Mouse (Mus musculus): ENCODE results near the gene Rims3.

The Rims3 gene

DNA sequence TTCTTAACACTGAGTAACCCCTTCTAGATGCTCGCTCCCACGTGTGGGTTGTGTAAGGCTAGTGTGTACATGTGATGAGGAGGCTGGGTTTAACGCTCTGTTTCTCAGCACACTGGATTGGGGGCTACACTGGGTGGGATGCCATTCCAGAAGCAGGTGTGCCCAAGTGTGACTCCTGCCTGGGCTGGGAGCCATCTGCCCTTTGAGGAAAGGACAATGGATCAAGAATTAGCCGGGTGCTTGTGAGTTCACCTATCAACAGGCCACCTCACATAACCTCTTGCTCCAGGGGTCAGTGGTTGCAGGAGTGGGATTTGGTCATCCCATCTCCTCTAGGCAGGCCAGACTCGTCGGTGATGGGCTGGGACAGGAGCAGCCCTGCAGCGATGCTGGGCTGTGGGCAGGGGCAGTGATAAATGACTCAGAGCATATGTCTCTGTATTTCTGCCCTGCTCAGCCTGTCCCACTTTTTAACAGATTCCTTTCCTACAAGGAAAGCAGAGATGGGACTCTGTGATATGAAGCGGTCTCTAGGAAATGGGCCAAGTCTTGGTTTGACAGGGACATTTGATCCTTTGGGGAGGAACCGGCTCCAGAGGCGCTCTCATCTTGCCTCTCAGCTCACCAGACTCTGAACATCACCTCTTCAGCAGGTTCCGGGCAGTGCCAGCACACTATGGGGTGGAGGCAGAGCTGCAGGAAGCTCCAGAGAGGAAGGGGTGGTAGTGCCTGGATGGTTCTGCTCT lies 39.2 kb downstream of the Rims3 start:
- DNase-seq (ENCODE audit: inconsistent ontology term), result peak; percentile 14

DNA sequence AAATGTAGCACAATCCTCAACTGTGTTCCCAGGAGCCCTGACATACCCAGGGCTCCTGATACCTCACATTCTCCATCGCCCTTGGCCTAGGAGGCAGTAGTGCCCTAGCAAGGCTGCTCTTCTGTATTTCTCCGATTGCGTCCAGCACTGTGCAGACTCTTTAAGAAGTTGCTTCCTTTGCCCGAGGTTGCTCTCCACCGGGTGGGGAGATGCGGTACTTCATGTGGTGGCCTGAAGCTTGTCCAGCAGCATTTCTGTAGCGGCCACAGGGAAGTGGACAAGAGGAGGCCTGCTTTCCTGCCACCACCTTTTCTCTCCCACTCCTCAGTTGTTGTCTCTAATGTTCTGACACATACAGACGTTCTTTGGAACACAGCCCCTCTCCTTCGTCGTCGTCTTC lies 40.0 kb downstream of the Rims3 start:
- DNase-seq (ENCODE audit: inconsistent ontology term), result no peak

DNA sequence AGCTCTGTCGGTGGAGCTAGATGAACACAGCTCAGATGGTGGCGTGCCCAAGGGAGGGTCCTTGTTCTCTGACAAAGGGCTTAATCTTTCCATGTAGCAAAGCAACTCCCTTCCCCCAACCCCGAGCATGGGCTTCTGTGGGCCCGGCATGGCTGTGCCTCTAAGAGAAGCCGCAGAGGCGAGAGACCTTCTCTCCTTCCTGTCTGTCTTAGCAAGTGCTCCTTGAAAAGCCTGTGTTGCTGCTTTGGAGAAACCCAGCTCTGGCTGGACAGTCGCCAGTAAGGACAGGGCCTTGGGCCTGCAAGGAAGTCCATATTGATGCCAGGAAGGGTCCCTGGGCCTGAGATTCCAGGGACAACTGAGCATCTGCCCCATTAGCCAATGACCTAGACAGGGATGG lies 40.6 kb downstream of the Rims3 start:
- no peak for DNase-seq (ENCODE audit: inconsistent ontology term)

DNA sequence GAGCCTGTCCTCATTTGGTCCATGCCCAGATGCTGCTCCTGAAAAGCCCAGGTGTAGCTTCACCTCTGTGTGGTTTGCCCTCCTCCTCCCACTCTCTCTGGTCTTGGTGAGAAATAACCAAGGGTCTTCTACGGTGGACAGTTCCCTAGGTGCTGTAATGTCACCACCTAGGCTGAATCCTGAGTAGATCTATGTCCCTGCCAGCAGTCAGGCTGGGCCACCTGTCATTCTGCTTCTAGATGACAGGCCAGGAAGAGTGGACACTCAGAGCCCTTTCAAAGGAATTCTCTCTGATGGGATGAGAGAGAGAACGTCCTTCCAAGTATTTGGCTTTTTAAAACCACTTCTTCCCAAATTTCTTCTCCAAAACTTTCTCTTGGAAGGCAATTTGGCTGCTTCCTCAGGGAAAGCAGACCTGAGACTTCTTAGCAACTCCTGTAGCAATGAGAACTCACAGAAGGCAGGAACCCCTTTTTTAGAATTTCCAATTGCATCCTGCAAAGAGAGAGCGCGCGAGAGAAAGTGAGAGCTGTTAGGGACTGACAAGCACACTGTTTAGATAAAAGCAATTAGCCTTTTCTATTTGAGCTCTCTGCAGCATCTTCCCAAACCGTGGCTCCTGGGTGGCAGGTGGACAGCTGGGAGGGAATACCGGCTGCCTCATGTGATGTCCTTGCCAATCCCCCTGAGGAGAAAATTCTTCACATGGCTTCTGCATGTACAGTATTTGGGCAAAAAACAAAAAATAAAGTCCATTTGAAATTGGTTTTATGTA lies 41.4 kb downstream of the Rims3 start:
- DNase-seq (ENCODE audit: inconsistent ontology term), result no peak

DNA sequence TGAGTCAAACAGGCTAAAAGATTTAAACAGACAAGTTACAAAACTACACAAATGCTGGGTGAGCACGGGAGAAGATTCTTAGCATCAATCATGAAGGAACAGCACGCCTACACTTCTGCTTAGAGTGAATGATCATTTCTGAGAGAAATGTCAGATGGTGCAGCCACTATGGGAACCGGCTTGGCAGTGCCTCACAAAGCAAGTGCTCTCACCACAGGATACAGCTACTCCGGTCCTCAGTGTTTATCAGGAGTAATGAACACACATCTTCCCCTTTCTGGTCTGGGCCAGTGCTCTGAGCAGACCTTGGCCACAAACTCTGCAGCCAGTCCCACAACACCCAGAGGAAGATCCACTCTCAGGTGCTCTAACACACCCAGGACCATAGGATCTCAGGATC lies 49.9 kb downstream of the Rims3 start:
- no peak for DNase-seq (ENCODE audit: inconsistent ontology term)

DNA sequence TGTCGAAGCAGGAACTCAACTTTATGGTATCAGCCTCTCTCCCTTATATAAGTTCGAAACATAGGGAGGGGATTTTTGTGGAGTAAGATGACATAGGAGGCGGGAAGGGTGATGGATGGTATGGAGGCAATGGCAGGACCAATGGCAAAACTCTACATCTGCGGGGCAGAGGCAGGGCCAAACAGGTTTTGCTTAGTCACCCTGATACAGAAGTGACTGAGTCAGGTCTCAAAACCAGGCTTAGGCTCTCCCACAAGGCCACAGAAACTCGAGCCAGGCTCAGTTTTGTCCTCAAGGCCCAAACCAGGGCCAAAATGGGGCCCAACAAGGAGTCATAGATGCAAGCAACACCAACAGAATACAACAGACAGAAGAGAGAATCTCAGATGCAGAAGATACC lies 51.0 kb downstream of the Rims3 start:
- no peak for DNase-seq (ENCODE audit: inconsistent ontology term)

DNA sequence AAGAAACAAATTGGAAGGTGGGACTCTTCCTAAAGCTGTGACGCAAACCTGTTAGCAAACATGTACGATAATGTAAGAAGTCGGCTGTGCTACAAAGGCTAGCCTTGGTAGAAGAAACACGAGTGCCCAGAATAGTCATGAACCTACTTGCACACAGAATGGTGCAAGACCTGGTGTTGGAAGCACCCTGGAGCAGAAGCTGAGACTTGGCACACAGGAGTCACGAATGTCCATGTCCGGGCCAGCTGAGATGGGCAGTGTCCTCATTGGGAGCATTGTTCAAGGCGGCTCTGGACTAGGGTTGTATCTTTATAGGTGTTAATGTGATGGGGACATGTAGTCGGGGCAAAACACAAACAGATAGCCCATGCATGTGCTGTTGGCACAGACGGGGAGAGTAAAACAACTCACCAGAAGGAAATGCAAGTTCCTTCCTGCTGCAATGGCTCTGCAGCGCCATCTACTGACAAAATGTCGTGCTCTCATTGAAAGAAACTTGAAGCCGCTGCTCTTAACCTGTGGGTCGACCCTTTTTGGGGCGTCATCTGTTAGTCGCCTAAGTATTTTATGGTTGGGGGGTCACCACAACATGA lies 55.0 kb downstream of the Rims3 start:
- DNase-seq (ENCODE audit: inconsistent ontology term), result peak; percentile 52

DNA sequence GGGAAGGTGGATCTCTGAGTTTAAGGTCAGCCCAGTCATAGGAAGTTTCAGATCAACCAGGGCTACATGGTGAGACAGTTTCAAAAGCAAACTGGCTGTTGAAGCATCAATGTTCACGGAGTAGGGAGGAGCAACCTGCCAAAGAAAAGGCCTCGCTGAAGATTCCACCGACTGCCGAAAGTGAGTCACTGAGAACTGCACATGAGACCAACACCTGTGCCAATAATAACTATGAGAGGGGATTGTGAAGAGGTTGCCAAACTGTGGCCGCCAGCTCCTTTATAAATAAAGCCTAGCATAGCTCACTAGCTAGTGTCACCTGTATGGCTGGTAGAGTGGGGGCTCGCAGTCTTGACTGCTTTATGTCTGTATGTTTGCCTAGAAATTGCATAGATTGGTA lies 56.5 kb downstream of the Rims3 start:
- no peak for DNase-seq (ENCODE audit: inconsistent ontology term)

DNA sequence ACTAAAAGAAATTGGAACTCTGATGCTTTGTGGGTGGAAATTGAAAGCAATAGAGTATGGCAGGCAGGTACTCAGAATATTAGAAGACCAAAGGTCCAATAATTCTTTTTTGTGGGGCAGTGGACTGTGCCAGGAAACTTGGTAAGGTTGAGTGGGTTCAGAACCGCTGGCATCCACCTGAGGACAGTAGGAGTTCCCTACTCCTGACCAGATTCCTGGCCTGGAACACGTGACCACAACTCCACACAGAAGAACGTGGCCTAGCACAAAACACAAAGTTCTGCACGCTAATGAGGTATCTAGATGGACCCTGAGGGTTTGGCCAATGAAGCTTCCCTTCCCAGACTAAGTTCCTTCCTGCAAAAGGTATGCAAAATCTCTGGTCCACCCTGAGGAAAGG lies 58.2 kb downstream of the Rims3 start:
- DNase-seq (ENCODE audit: inconsistent ontology term), result no peak

DNA sequence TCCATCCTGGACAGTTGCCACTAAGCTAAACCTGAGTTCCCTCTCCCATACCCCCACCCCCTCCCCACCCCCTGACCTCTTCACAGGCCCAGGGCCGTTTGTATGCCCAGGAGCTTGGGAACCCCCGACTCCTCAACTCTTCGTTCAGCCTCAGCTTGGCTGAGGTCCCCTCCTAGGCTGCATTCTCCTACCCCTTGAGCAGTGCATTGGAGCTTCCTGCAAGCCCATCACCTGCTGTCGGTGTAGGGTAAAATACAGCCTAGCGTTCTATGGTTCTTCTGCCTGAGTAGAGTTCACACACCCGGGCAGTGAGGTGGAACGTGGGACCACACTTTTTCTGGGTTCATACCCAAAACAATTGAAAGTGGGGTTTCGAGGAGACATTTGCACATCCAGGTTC lies 58.8 kb downstream of the Rims3 start:
- DNase-seq (ENCODE audit: inconsistent ontology term), result no peak

DNA sequence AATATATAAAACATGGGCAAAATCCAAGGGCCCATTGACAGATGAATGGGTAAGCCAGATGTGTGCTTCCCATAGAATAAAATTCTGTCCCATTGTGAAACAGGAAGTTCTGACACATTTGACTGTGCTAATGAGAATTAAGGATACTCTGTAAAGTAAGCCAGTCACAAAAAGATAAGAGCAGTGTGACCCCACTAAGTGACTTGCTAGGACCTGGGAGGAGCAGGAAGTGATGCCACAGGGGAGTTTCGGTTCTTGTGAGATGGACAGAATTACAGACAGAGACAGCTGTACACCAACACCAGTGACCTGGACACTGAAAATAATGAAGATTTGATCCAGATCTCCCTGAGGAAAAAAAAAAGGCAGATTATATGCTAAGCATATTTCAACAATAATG lies 59.2 kb downstream of the Rims3 start:
- no peak for DNase-seq (ENCODE audit: inconsistent ontology term)

DNA sequence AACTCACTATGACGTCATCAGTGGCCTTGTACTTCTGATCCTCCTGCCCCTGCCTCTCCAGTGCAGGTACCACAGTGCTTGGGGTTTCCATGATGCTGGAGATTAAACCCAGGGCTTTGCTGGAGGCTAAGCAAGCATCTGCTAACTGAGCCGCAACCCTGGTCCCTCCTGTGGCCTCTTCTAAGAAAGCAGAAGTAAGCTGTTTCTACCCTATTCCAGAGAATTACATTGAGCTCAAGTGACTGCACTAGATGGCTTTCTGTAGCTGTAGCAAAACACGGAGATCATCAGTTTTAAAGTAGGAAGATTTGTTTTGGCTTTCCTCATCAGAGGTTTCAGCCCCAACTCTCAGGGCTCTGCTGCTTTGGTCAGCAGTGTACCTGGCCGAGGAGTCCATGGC lies 59.9 kb downstream of the Rims3 start:
- no peak for DNase-seq (ENCODE audit: inconsistent ontology term)

DNA sequence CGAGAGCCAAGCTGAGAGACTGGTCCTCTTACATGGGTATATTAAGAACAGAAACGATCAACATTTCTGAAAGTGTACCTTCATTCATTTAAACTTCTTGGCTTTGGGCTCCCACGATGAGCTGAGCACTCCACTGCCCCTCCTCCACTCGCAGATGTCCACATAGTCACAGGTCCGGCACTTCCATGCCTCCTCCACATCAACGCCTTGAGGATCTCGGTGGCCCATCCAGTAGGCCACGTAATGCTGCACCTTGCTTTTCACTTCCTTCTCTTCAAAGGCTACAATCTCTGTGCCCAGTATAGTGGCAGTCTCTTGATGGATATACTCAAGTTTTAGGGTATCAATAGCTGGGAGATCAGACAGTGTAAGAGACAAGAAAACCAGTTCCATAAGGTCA lies 66.8 kb downstream of the Rims3 start:
- DNase-seq (ENCODE audit: inconsistent ontology term), result no peak

DNA sequence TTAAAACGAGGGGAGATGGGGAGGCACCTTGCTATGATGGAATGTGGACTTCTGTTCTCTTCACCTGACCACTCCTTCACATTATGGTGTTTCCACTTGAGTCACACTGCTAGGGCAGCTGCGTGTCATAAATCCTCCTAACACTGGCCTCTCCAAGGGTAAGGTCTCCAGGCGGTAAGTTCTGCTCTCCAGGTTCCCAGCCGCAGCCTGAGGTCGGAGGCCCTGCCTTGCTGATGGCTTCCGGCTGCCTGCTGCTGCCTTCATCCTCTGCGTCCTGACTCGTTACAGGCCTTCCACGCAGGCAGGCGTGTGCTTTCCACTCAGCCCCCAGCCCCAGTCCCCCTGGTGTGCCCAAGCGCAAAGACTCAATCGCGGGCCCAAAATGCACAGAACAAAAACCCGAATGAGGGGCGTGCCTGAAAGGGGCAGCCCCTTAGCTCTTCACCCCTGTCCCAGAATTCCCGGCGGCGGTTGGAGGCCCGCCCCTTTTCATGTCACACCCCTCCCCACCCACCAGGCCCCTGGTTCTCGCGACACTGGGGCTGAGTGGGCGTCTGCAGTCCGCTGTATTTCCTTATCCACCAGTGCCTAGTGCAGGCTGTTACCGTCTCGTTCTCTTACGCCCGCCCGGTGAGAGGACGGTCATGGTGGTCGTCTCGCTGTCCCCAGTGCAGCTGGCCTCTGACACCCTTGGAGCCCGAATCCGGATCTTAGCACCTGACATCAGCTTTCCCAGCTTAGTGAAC lies 70.1 kb downstream of the Rims3 start, which contains the start of gene Exo5:
Exo5 (minus strand) TSS at position 464 of the 746 bp plus-strand sequence.
- DNase-seq (ENCODE audit: inconsistent ontology term), result peak; percentile 98

DNA sequence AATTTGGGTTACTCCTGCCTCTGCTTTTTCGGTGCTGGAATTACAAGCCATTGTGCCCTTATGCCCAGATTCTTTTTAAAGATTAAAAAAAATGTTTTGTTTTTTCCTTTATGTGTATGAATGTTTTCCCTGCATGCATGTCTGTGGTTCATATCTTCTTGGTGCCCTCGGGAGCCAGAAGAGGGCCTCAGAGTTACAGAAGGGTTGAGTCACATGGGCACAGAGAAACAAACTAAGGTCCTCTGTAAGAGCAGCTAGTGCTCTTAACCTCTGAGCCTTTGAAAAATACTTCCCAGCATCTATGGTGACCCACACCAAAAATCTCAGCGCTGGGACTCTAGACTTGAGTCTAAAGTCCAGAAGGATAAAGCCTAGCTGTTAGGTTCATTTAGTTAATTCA lies 70.8 kb downstream of the Rims3 start:
- DNase-seq (ENCODE audit: inconsistent ontology term), result peak; percentile 59

DNA sequence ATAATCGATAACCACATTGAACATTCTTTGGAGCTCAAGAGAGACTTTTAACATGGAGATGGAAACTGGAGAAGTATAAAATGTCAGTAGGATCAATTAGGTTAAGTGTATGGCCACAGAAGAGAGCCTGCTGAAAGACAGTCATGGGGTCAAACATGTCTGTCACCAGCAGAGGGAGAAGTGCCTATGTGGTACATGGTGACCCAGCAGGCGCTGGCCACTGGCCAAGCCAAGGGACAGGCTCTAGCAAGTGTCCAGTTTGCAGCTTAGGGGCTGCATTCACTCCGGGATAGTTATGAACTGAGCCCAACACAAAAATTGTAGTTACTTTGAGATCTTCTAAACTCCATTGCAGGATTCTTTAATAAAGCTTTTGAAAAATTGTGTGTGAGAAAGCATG lies 74.1 kb downstream of the Rims3 start:
- peak; percentile 12 for DNase-seq (ENCODE audit: inconsistent ontology term)

DNA sequence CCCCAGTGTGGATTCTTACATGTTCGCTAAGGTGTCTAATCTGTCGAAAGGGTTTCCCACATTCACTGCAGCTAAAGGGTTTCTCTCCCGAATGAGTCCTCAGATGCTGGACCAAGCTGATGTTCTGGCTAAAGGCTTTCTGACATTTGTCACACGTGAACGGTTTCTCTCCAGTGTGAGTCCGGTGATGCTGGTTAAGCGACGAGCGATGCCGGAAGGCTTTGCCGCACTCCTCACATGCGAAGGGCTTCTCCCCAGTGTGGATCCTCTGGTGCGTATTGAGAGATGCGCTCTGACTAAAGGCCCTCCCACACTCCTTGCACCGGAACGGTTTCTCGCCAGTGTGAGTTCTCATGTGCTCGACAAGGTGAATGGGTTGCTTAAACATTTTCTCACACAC lies 76.1 kb downstream of the Rims3 start:
- DNase-seq (ENCODE audit: inconsistent ontology term), result no peak

DNA sequence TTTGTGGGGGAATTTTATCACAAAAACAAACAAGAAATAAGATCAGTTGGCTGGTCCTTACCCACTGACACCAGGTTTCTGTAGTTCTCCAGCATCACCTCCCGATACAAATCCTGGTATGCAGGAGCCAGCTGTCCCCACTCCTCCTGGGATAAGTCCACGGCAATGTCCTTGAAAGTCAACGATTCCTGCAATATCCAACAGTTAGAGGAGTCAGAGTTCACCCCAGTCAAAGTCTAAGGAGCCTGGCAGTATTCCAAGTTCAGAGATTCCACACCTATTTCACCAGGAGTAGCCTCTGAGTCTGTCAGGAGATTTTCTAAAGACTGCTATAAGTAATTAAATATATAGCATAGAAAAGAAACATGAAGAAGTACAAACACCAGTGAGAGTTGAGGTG lies 80.4 kb downstream of the Rims3 start:
- no peak for DNase-seq (ENCODE audit: inconsistent ontology term)
